Mouse (Mus musculus) gastrocnemius, adult 8-10 months (tissue): ENCODE measurements around the gene Tnfsfm13. TPM values are rescaled to one million over a fixed set of nuclear protein-coding genes. Genes with fewer than 3 reads are reported as not detected.
"Not testable (repeated sequence)": the region's sequence is repeated elsewhere in the genome, so short reads cannot be mapped to it uniquely, and the experiment has no call there.

Source experiments
- DNase-seq, 2 experiments: peaks; one replicate each; pipeline ENCODE4 v3.0.0; 2022; ENCODE audit warnings: low spot score in 2 of 2
- total RNA-seq, 4 experiments: library from RNA; stranded (reverse); gene quantifications; 2 replicates each; pipeline ENCODE4 v1.2.4; 2022

The Tnfsfm13 gene
- 1 to 10 TPM; 1.3 to 1.7 (median 1.6) TPM for total RNA-seq

GRCm38 (mm10) chr11:69695361-69696181, at the start of gene Tnfsfm13, which contains the start of gene Tnfsf12:
Tnfsfm13 (minus strand) TSS chr11:69696098.
Tnfsf12 (minus strand) TSS chr11:69695849.
- DNase-seq, result peak; percentile 69 to 74

DNA sequence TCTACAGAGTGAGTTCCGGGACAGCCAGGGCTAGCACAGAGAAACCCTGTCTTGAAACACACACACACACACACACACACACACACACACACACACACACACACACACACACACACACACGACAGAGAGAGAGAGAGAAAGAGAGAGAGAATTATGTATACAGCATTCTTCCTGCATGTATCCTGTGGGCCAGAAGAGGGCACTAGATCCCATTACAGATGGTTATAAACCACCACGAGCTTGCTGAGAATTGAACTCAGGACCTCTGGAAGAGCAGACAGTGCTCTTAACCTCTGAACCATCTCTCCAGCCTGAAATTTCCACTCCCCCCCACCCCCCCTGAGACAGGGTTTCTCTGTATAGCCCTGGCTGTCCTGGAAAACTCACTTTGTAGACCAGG, 35.5 kb upstream of the Tnfsfm13 start:
- not testable (repeated sequence) for DNase-seq

GRCm38 (mm10) chr11:69729063-69729462, 33.2 kb upstream of the Tnfsfm13 start:
- peak; percentile 40 to 43 for DNase-seq

GRCm38 (mm10) chr11:69725951-69726350, 30.1 kb upstream of the Tnfsfm13 start:
- no peak for DNase-seq

- DNase-seq, result no peak
These were observed 27.2 kb upstream of the Tnfsfm13 start for GRCm38 (mm10) chr11:69723074-69723473.

GRCm38 (mm10) chr11:69720852-69721251, 25.0 kb upstream of the Tnfsfm13 start:
- DNase-seq, result no peak

DNA sequence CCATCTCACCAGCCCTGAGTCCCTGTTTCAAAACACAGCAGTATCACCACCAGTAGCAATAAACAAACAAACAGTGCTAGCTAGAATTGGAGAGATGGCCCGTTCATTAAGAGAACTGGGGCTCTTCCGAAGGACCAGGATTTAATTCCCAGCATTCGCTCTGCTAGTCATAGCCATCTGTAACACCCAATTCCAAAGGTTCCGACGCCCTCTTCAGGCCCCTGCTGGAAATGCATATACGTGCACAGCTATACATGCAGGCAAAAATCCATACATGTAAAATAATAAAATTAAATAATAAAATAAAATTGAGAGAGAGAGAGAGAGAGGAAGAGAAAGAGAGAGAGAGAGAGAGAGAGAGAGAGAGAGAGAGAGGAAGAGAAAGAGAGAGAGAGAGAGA, 23.5 kb upstream of the Tnfsfm13 start:
- no peak for DNase-seq

DNA sequence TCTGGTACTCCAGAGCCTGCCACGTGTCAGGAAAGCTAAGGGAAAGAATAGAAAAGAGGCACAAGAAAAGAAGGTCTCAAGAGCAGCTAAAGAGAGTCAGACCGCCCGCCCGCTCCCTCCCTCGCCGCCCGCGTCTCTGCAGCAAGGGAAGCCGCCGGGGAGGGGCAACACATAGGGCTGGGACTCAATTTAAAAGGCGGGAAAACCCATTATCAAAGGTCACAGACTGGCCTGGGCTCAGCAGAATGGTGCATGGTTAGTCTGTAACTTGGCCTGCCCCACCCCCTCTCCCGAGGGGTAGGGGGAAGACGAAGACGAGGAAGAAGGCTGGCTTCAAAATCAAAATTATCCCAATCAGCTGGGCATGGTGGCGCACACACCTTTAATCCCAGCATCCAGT, 22.8 kb upstream of the Tnfsfm13 start:
- DNase-seq, result no peak

GRCm38 (mm10) chr11:69716953-69717352, 21.1 kb upstream of the Tnfsfm13 start:
- DNase-seq, result no peak

DNA sequence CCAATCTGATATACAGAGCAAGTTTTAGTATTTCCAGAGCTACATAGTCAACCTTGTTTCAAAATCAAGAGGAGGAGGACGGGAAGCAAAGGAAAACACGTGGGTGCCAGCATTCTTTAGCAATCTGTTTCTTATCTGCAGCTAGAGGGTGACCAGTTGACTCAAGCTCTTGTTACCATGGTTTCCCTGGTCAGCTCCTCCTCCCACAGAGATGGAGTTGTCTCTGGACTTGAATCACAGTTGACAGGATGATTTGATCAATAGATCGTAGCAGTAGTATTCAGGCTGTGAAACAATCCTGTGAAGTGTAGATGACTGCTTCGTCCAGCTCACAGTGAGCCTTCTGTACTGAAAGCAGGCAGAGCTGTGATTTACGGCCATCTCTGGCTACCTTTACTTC, 20.0 kb upstream of the Tnfsfm13 start:
- no peak for DNase-seq

DNA sequence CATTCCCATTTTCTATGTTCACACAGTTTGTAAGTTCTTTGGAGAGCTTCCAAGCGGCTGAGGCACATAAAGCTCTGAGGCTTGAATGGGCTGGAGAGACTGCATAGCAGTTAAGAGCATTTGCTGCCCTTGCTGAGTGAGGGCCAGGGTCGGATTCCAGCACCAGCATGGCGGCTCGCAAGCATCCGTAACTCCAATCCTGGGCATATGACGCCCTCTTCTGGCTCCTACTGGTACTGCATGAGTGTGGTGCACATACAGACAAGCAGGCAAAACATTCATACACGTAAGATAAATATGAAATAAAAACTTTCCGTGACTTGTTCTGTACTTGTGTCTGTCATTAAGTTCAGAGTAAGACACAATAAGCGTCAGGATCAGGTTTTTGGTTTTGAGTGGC, 19.6 kb upstream of the Tnfsfm13 start:
- no peak for DNase-seq

GRCm38 (mm10) chr11:69714636-69715329, 18.9 kb upstream of the Tnfsfm13 start:
- no peak for DNase-seq

GRCm38 (mm10) chr11:69712954-69713672, 17.2 kb upstream of the Tnfsfm13 start:
- no peak for DNase-seq

- DNase-seq, result no peak
These were observed 15.2 kb upstream of the Tnfsfm13 start for GRCm38 (mm10) chr11:69711082-69711481.

DNA sequence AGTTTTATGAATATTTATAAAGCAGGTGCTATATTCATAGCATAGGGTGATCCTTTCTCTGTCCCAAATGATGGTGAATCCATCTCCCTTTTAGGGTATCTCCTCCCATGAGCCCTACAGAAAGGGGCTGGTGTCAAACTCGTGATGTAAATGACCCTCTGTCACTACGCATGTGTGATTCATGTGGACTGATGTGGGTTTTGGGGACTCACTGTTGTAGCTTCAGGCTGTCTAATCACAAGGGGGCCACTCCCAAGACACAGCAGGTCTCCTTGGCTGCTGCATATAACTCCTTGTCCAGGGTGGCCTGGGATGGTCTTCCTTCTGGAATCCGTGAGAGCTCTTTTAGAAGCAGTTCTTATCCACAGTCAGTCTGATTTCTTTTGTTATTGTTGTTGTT, 14.6 kb upstream of the Tnfsfm13 start:
- no peak for DNase-seq

DNA sequence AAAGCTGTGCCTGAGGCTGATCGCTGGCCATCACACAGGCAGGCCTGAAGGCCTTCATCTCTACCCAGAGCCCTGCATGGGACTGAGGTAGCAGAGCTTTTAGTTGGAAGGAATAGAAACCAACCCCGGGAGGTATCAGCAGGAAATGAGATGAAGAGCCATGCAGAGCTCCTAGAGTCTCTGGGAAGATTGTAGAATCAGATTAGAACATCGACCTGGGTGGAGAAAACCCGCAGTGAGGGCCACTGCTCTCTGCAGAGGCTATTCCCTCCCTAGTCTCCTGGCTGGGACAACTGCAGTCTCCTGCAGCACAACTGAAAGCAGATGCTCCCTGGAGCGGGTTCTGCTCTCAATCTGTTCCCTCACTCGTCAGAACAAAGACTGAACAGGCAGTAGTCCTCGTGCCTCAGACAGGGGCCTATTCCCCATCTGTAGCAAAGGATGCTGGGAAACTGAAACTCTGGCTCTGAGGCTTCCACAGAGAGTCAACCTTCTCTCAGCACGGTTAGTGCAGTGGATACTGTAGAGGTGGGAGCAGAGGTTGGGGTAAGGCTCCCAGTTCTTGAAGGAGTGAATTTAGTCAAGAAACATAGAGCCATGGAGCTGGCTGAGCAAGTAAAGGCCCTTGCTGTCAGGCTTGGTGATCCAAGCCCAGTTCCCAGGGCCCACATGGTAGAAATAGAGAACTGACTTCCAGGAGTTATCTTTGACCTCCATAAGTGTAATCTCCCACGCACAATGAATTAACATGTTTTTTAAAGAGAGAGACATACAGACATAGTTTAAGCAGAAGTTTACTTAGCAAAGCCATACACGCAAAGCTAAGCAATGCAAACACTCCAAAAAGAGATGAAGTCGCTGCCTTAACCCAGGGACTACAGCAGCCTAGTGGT, 13.9 kb upstream of the Tnfsfm13 start:
- no peak for DNase-seq

- no peak for DNase-seq
These were observed 12.8 kb upstream of the Tnfsfm13 start for GRCm38 (mm10) chr11:69708614-69709265.

DNA sequence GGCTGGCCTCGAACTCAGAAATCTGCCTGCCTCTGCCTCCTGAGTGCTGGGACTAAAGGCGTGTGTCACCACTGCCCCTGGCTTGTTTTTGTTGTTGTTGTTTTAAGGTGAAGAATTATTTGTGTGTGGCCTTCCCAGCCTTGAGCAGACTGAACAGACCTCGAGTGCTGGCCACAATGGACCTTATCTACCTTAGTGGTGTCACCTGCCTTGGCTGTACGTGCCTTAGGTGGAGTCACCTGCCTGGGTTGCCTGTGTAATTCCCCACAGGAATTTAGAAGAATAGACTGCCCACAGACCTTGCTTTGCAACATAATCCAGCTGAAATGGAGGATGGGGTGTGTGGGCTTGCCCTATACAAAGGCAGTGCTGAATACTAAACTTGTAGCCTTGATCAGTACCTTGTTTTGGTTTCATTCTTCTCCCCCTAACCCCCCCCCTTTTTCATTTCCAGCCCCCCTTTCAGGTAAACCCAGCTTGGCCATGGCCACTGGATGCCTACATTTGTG, 12.0 kb upstream of the Tnfsfm13 start:
- no peak for DNase-seq

- no peak for DNase-seq
These were observed 11.6 kb upstream of the Tnfsfm13 start for GRCm38 (mm10) chr11:69707480-69707847.

- DNase-seq, result peak; percentile 85 to 93
These were observed 11.0 kb upstream of the Tnfsfm13 start for GRCm38 (mm10) chr11:69706775-69707479.
